Mouse (Mus musculus): ENCODE data around the gene Etfb. TPM values are rescaled to one million over a fixed set of nuclear protein-coding genes. Genes with fewer than 3 reads are reported as not detected.
A peak's percentile ranks its signal among the peaks of the same experiment; 100 is the strongest.

Gene Etfb
- total and polyA plus RNA-seq, 3 experiments, result 60.1 to 218 (median 92.3) TPM

GRCm38 (mm10) chr7:43443126-43443916, 562 bp upstream of the Etfb start:
- peaks cover 31% of the 10 kb centered on the region for H3K36me3 ChIP-seq (replicated peaks)
- peaks cover 15% of the 10 kb centered on the region for H3K27me3 ChIP-seq (ENCODE audit: insufficient read depth, low read length)
- H3K9me3 ChIP-seq (replicated peaks), result no peaks in the 10 kb centered on the region
- TF ChIP-seq GATA2 (IDR thresholded peaks at IDR 0.05; ENCODE audit: borderline replicate concordance, low read depth, low read length) (no peak), POLR2AphosphoS5 (IDR thresholded peaks at IDR 0.05; ENCODE audit: insufficient replicate concordance, low read depth, low read length) (peak; percentile 37; the same call in 1 of the 2 replicates)
- peaks cover 57% of the 10 kb centered on the region for H3K4me1 ChIP-seq (ENCODE audit: insufficient read depth, low read depth, low read length)
- DNase-seq (ENCODE audit: low spot score), result peak; percentile 78
- H3K4me3 ChIP-seq (ENCODE audit: low read depth, low read length), result peak overlapping the region; percentile 75
- ATAC-seq (ENCODE audit: extremely low read depth, insufficient number of reproducible peaks, low FRiP score, poor library complexity, severe bottlenecking), result peak; percentile 86

DNA sequence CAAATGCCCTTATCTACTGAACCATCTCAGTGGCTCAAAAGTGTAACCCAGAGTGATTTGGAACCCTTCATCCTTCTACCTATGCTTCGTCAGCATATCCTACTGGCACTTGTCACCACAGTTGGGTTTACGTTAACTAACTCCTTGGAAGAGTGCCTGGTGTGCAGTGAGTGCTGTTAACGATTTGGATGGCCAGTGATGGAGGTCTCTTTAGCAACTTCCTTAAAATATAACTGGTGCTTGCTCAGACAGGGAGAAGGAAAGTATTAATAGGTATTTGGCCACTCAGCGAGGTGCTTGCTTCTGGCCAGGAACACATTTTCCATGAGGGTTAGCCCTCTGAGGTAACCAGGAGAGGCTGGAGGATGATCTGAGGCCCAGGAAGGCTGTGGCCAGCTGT, 3.9 kb downstream of the Etfb start:
- Histone ChIP-seq H3K9me3 (replicated peaks) (no peaks in the 10 kb centered on the region), H3K36me3 (replicated peaks) (peaks cover 68% of the 10 kb centered on the region), H3K27me3 (ENCODE audit: insufficient read depth, low read length) (no peaks in the 10 kb centered on the region), H3K4me1 (ENCODE audit: insufficient read depth, low read depth, low read length) (peaks cover 63% of the 10 kb centered on the region), H3K4me3 (ENCODE audit: low read depth, low read length) (no peak overlapping the region)
- DNase-seq (ENCODE audit: low spot score) (no peak), ATAC-seq (ENCODE audit: extremely low read depth, insufficient number of reproducible peaks, low FRiP score, poor library complexity, severe bottlenecking) (no peak)
- TF ChIP-seq GATA2 (IDR thresholded peaks at IDR 0.05; ENCODE audit: borderline replicate concordance, low read depth, low read length) (no peak; the same call in 1 of the 2 replicates), TAL1 (conservative IDR thresholded peaks at IDR 0.05; ENCODE audit: low read depth, low read length) (no peak), GATA1 (IDR thresholded peaks at IDR 0.05; ENCODE audit: borderline replicate concordance, low read length) (no peak), CTCF (IDR thresholded peaks at IDR 0.05; ENCODE audit: low read depth, low read length) (no peak)

- Histone ChIP-seq H3K4me3 (ENCODE audit: low read depth, low read length) (no peak overlapping the region), H3K27me3 (ENCODE audit: insufficient read depth, low read length) (no peaks in the 10 kb centered on the region), H3K36me3 (replicated peaks) (peaks cover 73% of the 10 kb centered on the region), H3K9me3 (replicated peaks) (no peaks in the 10 kb centered on the region), H3K4me1 (ENCODE audit: insufficient read depth, low read depth, low read length) (peaks cover 63% of the 10 kb centered on the region)
- ATAC-seq (ENCODE audit: extremely low read depth, insufficient number of reproducible peaks, low FRiP score, poor library complexity, severe bottlenecking) (no peak), DNase-seq (ENCODE audit: low spot score) (no peak)
- TF ChIP-seq TAL1 (conservative IDR thresholded peaks at IDR 0.05; ENCODE audit: low read depth, low read length) (no peak), CTCF (IDR thresholded peaks at IDR 0.05; ENCODE audit: low read depth, low read length) (no peak), POLR2AphosphoS5 (IDR thresholded peaks at IDR 0.05; ENCODE audit: insufficient replicate concordance, low read depth, low read length) (no peak), GATA1 (IDR thresholded peaks at IDR 0.05; ENCODE audit: borderline replicate concordance, low read length) (no peak), GATA2 (IDR thresholded peaks at IDR 0.05; ENCODE audit: borderline replicate concordance, low read depth, low read length) (no peak)
Measured at GRCm38 (mm10) chr7:43448246-43448645, 4.4 kb downstream of the Etfb start.

DNA sequence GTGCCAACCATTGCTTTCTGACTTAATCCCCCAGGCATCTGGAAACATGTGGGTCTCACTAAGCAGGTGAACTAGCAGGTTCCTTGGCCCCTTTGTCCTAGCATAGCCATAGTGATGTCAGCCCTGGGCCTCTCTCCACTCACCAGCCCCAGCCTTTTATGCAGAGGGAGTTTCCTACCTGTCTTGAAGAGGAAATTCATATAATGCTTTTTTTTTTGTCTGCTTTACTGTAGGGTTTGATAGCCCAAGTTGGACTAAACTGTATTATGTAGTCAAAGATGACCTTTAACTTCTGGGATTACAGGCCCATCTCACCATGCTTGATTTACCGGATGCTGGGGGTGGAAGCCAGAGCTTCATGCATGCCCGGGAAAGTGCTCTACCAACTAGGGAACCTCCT, 5.9 kb downstream of the Etfb start:
- no peak for DNase-seq (ENCODE audit: low spot score)
- H3K27me3 ChIP-seq (ENCODE audit: insufficient read depth, low read length), result no peaks in the 10 kb centered on the region
- no peak overlapping the region for H3K4me3 ChIP-seq (ENCODE audit: low read depth, low read length)
- peaks cover 88% of the 10 kb centered on the region for H3K36me3 ChIP-seq (replicated peaks)
- H3K9me3 ChIP-seq (replicated peaks), result no peaks in the 10 kb centered on the region
- no peak for TF ChIP-seq POLR2AphosphoS5 (IDR thresholded peaks at IDR 0.05; ENCODE audit: insufficient replicate concordance, low read depth, low read length)
- TF ChIP-seq GATA1 (IDR thresholded peaks at IDR 0.05; ENCODE audit: borderline replicate concordance, low read length), result no peak
- no peak for TF ChIP-seq CTCF (IDR thresholded peaks at IDR 0.05; ENCODE audit: low read depth, low read length)
- TF ChIP-seq GATA2 (IDR thresholded peaks at IDR 0.05; ENCODE audit: borderline replicate concordance, low read depth, low read length), result no peak
- TF ChIP-seq TAL1 (conservative IDR thresholded peaks at IDR 0.05; ENCODE audit: low read depth, low read length), result no peak
- no peak for ATAC-seq (ENCODE audit: extremely low read depth, insufficient number of reproducible peaks, low FRiP score, poor library complexity, severe bottlenecking)
- H3K4me1 ChIP-seq (ENCODE audit: insufficient read depth, low read depth, low read length), result peaks cover 58% of the 10 kb centered on the region

- H3K36me3 ChIP-seq (replicated peaks), result peaks cover 93% of the 10 kb centered on the region
- no peak for ATAC-seq (ENCODE audit: extremely low read depth, insufficient number of reproducible peaks, low FRiP score, poor library complexity, severe bottlenecking)
- no peak for TF ChIP-seq POLR2AphosphoS5 (IDR thresholded peaks at IDR 0.05; ENCODE audit: insufficient replicate concordance, low read depth, low read length)
- no peak for TF ChIP-seq GATA2 (IDR thresholded peaks at IDR 0.05; ENCODE audit: borderline replicate concordance, low read depth, low read length)
- no peak for TF ChIP-seq TAL1 (conservative IDR thresholded peaks at IDR 0.05; ENCODE audit: low read depth, low read length)
- no peak for TF ChIP-seq CTCF (IDR thresholded peaks at IDR 0.05; ENCODE audit: low read depth, low read length)
- TF ChIP-seq GATA1 (IDR thresholded peaks at IDR 0.05; ENCODE audit: borderline replicate concordance, low read length), result no peak
Measured at GRCm38 (mm10) chr7:43451726-43452125, 7.8 kb downstream of the Etfb start.

DNA sequence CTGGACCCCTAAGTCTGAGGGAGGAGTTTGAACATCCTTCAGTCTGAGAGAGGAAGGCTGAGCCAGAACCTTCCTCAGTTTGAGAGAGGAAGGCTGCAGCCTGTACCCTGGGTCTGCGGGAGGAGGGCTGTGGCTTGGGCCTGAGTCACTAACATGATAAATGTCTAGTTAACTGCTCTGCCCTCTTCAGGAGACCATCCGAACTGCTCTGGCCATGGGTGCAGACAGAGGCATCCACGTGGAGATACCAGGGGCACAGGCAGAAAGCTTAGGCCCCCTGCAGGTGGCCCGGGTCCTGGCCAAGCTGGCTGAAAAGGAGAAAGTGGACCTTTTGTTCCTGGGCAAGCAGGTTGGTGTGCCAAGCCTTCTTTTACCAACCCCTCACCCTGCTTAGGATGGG, 8.7 kb downstream of the Etfb start:
- DNase-seq (ENCODE audit: low spot score) (no peak), ATAC-seq (ENCODE audit: extremely low read depth, insufficient number of reproducible peaks, low FRiP score, poor library complexity, severe bottlenecking) (0 out of 2 replicates have a peak, but pooled peaks have one; percentile 18)
- Histone ChIP-seq H3K27me3 (ENCODE audit: insufficient read depth, low read length) (no peaks in the 10 kb centered on the region), H3K9me3 (replicated peaks) (no peaks in the 10 kb centered on the region), H3K4me1 (ENCODE audit: insufficient read depth, low read depth, low read length) (peaks cover 32% of the 10 kb centered on the region), H3K4me3 (ENCODE audit: low read depth, low read length) (no peak overlapping the region), H3K36me3 (replicated peaks) (peaks cover 93% of the 10 kb centered on the region)
- TF ChIP-seq TAL1 (conservative IDR thresholded peaks at IDR 0.05; ENCODE audit: low read depth, low read length), result no peak

More at GRCm38 (mm10) chr7:43451726-43452125, 7.8 kb downstream of the Etfb start:
- DNase-seq (ENCODE audit: low spot score), result no peak
- no peaks in the 10 kb centered on the region for H3K9me3 ChIP-seq (replicated peaks)
- no peak overlapping the region for H3K4me3 ChIP-seq (ENCODE audit: low read depth, low read length)
- no peaks in the 10 kb centered on the region for H3K27me3 ChIP-seq (ENCODE audit: insufficient read depth, low read length)
- peaks cover 41% of the 10 kb centered on the region for H3K4me1 ChIP-seq (ENCODE audit: insufficient read depth, low read depth, low read length)
